Mouse (Mus musculus) monocyte, adult 59 days (primary cell): Measurements from ENCODE around the gene Svip. TPM values are rescaled to one million over a fixed set of nuclear protein-coding genes. Genes with fewer than 3 reads are reported as not detected.

Experiments
- total RNA-seq, 2 experiments: library from RNA; stranded (reverse); gene quantifications; one replicate each; pipeline ENCODE4 v1.2.4; 2023

Svip gene
- total RNA-seq, result 1 to 10 TPM; 4.1 to 5.2 TPM

DNA sequence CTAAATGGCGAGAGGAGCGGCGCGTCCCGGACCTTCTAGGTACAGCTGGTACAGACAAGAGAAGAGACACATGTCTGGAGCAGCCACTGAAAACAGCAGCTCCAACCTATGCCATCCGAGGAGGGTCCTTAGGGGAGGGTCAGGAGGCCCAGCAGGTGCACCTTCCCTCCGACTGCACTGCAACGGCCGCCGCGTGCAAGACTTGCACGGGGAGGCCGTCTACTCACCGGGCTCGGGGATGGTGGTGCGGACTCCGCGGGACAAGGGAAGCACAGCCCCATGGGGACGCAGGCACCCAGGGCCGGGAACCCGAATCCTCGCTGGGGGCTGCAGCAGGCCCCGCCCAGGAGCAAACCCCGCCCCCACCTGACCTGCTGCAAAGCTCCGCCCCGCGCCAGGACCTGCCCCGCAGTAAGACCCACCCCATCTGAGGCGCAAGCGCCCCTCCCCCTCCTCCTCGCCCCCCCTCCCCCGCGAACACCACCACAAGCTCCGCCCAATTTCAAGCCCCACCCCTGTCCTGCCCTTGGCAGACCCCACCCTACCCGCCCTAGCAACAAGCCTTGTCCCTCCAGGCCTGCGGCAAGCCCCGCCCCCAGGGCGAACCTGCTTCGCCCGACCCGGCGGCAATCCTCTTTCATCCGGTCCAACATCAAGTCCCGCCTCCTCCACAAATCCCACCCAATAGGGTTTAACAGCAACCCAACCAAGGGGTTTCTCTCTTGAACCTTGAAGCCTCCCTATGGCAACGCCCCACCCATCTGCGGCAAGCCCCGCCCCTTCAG lies at the start of gene Svip:
Svip (minus strand) TSS at position 508 of the 785 bp plus-strand sequence.

DNA sequence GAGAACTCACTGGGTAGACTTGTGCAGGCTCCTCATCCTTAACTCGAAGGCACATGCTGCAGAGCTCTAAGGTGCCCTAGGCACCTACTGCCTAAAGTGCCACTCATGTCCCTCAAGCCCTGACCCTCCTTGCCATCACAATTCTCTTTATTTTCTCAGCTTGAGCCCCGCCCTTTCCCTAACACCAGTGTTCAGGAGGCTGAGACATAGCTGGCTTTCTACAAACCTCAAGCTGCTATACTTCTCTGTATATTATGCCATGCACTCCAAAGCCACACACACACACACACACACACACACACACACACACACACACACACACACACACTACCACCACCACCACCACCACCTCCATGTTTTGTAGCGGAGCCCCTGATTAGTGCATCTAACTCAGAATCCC lies 9.8 kb upstream of the Svip start, which contains the start of gene 1700015G11Rik:
1700015G11Rik (minus strand) TSS at position 101 of the 400 bp plus-strand sequence.

Other genes starting within 250 kb of the Svip start
- 1 to 10 TPM; 2.8 to 5.7 TPM for gene Gas2, start 144.0 kb downstream of the Svip start, total RNA-seq
- 1 to 10 TPM; 2.2 TPM for gene Fancf, start 143.8 kb downstream of the Svip start, total RNA-seq
- not detected for gene 1700015G11Rik, start 9.7 kb upstream of the Svip start, total RNA-seq